Mouse (Mus musculus) megakaryocyte, embryonic 14.5 days (primary cell): ENCODE results near the gene Egfl8. TPM values are rescaled to one million over a fixed set of nuclear protein-coding genes. Genes with fewer than 3 reads are reported as not detected.

Experiments used
- H3K27me3 ChIP-seq: replicated peaks from 2 replicates; pipeline ENCODE3; 2012; ENCODE audit warnings: inconsistent platforms
- H3K36me3 ChIP-seq: replicated peaks from 2 replicates; pipeline ENCODE3; 2012; ENCODE audit warnings: low read length, inconsistent platforms, mixed read lengths
- H3K4me1 ChIP-seq: 2 replicates; pipeline ENCODE4 v1.6.1; 2012; ENCODE audit warnings: inconsistent platforms
- H3K4me3 ChIP-seq: replicated peaks from 2 replicates; pipeline ENCODE3; 2012; ENCODE audit warnings: moderate library complexity, mild to moderate bottlenecking, inconsistent platforms
- H3K9me3 ChIP-seq: 2 replicates; pipeline ENCODE4 v1.6.1; 2012; ENCODE audit warnings: inconsistent platforms
- FLI1 ChIP-seq: IDR thresholded peaks from 2 replicates; pipeline ENCODE4 v1.6.1; 2012; ENCODE audit warnings: low read length, inconsistent platforms, mixed read lengths
- GATA1 ChIP-seq: IDR thresholded peaks from 3 replicates; pipeline ENCODE4 v1.6.1; 2012; ENCODE audit warnings: mixed read lengths, low read length, inconsistent platforms, borderline replicate concordance
- polyA plus RNA-seq: library from polyadenylated mRNA; stranded (reverse); fragments of >175 nt; gene quantifications from 2 replicates; pipeline ENCODE4 v1.2.3, GENCODE M21; 2012; ENCODE audit warnings: low replicate concordance; ENCODE audit not compliant: insufficient read depth

The Egfl8 gene
- polyA plus RNA-seq, 1 experiment: 1.9 TPM

DNA sequence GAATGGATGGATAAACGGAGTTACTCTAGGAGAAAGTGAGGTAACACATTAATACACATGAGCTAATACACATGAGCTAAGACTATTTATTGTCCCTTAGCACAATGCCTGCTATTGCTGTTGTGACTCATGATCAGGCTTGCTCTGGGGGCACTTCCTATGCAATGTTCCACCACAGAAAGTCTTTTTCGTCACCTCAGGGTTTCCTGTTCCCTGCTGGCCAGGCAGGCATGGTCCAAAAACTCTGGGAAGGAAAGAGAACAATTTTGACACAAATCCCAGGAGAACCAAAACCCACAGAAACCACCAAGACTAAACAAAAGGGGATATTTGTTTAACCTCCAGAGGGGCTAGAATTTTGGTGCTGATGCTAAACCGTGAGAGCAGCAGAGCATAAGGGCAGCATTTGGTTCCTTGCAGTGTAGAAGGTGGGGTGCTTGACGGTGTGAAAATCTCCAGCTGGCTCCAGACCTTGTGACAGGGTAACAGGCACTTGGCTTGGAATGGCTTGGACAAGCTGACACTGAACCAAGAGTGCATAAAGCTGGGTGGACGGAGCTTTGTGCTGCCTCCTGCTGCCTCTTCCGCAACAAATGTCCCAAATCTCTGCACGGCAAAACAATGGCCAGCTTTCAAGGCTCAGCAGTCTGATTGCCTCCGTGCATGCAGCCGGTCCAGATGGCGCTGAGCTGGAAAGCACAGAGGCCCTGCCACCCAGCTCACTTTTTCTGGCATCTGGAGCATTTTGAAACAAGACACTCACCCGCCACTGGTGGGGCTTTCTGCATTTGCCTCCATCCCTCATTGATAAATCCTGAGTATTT lies 25.2 kb upstream of the Egfl8 start:
- TF ChIP-seq GATA1: no peak
- no peak for TF ChIP-seq FLI1
- Histone ChIP-seq H3K4me1 (peaks cover 84% of the 10 kb centered on the region), H3K4me3 (peak overlapping the region; percentile 76), H3K27me3 (peaks cover 11% of the 10 kb centered on the region), H3K36me3 (peaks cover 9% of the 10 kb centered on the region), H3K9me3 (peaks cover 5% of the 10 kb centered on the region)

- Histone ChIP-seq H3K4me1 (peaks cover 81% of the 10 kb centered on the region), H3K27me3 (peaks cover 11% of the 10 kb centered on the region), H3K4me3 (peak overlapping the region; percentile 53), H3K9me3 (peaks cover 5% of the 10 kb centered on the region), H3K36me3 (no peaks in the 10 kb centered on the region)
- TF ChIP-seq FLI1 (no peak), GATA1 (no peak)
These were observed 23.9 kb upstream of the Egfl8 start for GRCm38 (mm10) chr17:34639461-34640255.

GRCm38 (mm10) chr17:34637459-34637858 lies 21.7 kb upstream of the Egfl8 start:
- no peak overlapping the region for H3K4me3 ChIP-seq
- H3K27me3 ChIP-seq: peaks cover 23% of the 10 kb centered on the region

DNA sequence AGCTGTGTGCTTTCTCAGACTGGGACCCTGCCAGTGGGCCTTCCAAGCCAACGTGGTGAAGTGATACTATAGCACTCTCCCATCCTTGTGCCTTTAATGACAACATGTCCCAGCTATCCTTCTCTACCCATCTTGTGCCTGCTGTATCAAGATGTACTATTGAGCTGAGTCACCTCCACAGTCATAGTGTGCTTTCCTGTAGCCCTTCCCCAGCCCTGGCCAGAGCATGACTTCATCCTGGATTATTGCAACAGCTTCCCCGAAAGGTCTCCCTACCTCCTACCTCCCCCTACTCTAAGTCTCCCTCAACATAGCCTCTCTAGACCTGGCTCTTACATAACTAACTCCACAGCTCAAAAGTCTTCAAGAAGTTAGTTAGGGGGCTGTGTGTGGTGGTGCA lies 19.9 kb upstream of the Egfl8 start:
- H3K4me3 ChIP-seq: peak overlapping the region; percentile 76
- H3K4me1 ChIP-seq: peaks cover 71% of the 10 kb centered on the region

More at GRCm38 (mm10) chr17:34637459-34637858, 21.7 kb upstream of the Egfl8 start:
- Histone ChIP-seq H3K4me1 (peaks cover 71% of the 10 kb centered on the region), H3K36me3 (no peaks in the 10 kb centered on the region), H3K9me3 (peaks cover 5% of the 10 kb centered on the region)
- no peak for TF ChIP-seq GATA1
- no peak for TF ChIP-seq FLI1

GRCm38 (mm10) chr17:34632261-34632691 lies 16.5 kb upstream of the Egfl8 start:
- TF ChIP-seq GATA1 (no peak), FLI1 (no peak)
- Histone ChIP-seq H3K36me3 (no peaks in the 10 kb centered on the region), H3K4me3 (peak overlapping the region; percentile 90), H3K27me3 (peaks cover 69% of the 10 kb centered on the region), H3K4me1 (peaks cover 74% of the 10 kb centered on the region), H3K9me3 (no peaks in the 10 kb centered on the region)

More for the DNA sequence above, 19.9 kb upstream of the Egfl8 start:
- Histone ChIP-seq H3K27me3 (peaks cover 39% of the 10 kb centered on the region), H3K36me3 (no peaks in the 10 kb centered on the region), H3K9me3 (peaks cover 5% of the 10 kb centered on the region)
- no peak for TF ChIP-seq GATA1
- TF ChIP-seq FLI1: no peak

GRCm38 (mm10) chr17:34631647-34632046 lies 15.9 kb upstream of the Egfl8 start:
- peak overlapping the region; percentile 90 for H3K4me3 ChIP-seq
- H3K4me1 ChIP-seq: peaks cover 75% of the 10 kb centered on the region
- TF ChIP-seq GATA1 (no peak), FLI1 (no peak)
- H3K27me3 ChIP-seq: peaks cover 65% of the 10 kb centered on the region
- H3K9me3 ChIP-seq: no peaks in the 10 kb centered on the region
- H3K36me3 ChIP-seq: no peaks in the 10 kb centered on the region

DNA sequence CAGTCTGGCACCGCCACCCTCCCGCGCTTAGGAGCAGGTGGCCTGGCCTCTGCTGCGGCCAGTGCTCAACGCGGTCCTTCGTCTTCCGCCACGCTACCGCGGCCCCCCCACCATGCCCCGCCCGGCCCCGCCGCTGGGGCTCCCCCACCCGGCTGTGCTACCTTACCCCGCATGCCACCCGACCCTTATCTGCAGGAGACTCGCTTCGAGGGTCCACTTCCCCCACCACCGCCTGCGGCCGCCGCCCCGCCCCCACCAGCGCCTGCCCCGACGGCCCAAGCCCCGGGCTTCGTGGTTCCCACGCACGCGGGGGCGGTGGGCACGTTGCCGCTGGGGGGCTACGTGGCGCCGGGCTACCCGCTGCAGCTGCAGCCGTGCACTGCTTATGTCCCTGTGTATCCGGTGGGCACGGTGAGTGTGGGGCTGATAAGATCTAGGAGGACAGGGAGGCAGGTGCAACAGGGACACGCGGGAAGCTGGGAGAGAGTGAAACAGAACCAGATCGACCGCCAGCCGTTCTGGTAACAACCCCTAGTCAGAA lies 15.1 kb upstream of the Egfl8 start:
- peaks cover 63% of the 10 kb centered on the region for H3K27me3 ChIP-seq
- H3K4me3 ChIP-seq: peak overlapping the region; percentile 90

DNA sequence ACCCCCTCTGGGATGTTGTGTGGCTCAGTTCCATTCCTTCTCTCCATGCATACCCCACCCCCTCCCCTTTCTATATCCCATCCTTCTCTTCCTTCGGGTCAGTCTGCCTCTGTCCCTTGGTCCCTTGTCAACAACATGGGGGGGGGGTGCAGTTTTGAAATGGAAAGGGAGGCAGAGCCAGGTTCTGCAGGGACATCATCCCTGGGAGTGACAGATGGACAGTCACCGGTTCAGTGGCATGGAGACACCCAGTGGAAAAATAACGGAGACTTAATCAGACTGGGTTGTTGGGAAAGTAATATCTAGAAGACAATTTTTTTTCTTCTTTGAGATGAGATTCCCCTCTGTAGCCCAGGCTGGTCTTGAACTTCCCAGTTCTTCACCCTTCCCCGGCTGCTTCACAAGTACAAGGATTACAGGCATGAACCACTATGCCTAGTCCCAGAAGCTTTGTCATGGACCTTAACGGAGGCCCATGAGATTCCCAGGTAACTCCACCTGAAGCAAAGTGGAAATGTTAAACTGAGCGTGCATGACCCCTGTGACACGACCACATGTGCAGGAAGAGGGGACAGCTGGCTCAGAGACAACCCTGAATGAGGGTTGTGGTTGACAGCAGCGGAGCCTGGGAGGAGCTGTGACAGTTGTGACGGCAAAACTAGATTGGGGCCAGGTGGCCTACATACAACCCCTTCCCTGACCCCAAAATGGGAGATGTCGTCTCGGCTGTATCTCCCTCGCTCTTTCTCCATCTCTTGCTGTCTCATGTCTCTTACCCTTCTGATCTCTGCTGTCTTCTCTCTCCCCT lies 14.2 kb upstream of the Egfl8 start:
- TF ChIP-seq FLI1: no peak
- no peak for TF ChIP-seq GATA1
- peak overlapping the region; percentile 65 for H3K4me3 ChIP-seq
- H3K27me3 ChIP-seq: peaks cover 63% of the 10 kb centered on the region
- peaks cover 13% of the 10 kb centered on the region for H3K36me3 ChIP-seq
- H3K9me3 ChIP-seq: no peaks in the 10 kb centered on the region
- H3K4me1 ChIP-seq: peaks cover 72% of the 10 kb centered on the region

More for the DNA sequence above, 15.1 kb upstream of the Egfl8 start:
- Histone ChIP-seq H3K4me1 (peaks cover 77% of the 10 kb centered on the region), H3K36me3 (peaks cover 4% of the 10 kb centered on the region), H3K9me3 (no peaks in the 10 kb centered on the region)
- TF ChIP-seq GATA1 (no peak), FLI1 (no peak)

GRCm38 (mm10) chr17:34629221-34629751 lies 13.5 kb upstream of the Egfl8 start, which contains the start of gene Prrt1:
Prrt1 (plus strand) TSS chr17:34629533.
- Histone ChIP-seq H3K4me3 (peak within 1 kb of the TSS; percentile 94), H3K27me3 (peaks cover 63% of the 10 kb centered on the region), H3K9me3 (no peaks in the 10 kb centered on the region), H3K4me1 (peaks cover 72% of the 10 kb centered on the region), H3K36me3 (peaks cover 13% of the 10 kb centered on the region)
- TF ChIP-seq FLI1 (no peak), GATA1 (no peak)
